Mouse (Mus musculus): ENCODE results near the gene Rhbdd3. TPM values are rescaled to one million over a fixed set of nuclear protein-coding genes. Genes with fewer than 3 reads are reported as not detected.
"Not testable (repeated sequence)": the region's sequence is repeated elsewhere in the genome, so short reads cannot be mapped to it uniquely, and the experiment has no call there.

The Rhbdd3 gene
- polyA plus RNA-seq, 1 experiment = 41.9 TPM

DNA sequence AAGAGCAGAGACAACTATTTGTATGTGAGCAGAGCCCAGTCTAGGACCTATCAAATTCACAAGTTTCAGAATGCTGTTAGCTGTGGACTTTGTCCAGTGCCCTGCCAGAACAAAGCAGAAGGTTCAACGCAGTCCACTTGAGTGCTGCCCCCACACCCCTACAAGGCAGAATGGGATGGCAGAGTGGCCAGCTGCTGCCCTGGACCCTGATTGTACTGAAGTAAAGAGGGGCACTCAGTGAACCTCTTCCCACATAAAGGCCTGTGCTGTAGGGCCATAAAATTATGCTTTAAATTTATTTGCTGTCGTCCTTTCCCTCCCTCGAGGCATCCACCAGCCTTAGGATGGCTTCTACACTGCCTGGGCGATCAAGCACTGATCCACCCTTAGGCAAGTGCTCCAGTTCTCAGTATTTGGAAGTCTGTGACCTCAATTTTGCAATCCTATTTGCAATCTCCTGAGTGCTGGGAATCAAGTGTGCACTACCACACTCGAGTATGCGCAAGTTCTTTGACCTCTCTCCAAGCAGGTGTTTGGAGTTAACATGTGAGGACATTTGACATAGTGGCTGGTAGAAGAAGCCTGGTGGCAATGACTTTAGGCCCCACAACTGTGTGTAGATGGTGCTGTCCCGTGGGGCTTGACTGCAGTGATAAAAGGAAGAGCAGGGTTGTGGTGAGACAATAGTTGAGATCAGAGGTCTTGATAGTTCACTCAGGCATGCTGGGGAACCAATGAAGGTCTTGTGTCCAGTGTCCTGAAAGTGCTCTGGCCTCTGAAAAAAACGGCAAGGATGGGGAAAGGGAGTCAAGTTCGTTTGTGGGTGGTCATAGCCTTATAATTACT is 30.4 kb upstream of the Rhbdd3 start:
- DNase-seq (ENCODE audit: low read depth) = no peak
- TF ChIP-seq CTCF (IDR thresholded peaks at IDR 0.05; ENCODE audit: borderline replicate concordance, extremely low read depth, insufficient read depth, insufficient read length) (no peak), POLR2A (IDR thresholded peaks at IDR 0.05; ENCODE audit: borderline replicate concordance, extremely low read depth, insufficient read depth, insufficient read length, poor library complexity, severe bottlenecking) (no peak)

DNA sequence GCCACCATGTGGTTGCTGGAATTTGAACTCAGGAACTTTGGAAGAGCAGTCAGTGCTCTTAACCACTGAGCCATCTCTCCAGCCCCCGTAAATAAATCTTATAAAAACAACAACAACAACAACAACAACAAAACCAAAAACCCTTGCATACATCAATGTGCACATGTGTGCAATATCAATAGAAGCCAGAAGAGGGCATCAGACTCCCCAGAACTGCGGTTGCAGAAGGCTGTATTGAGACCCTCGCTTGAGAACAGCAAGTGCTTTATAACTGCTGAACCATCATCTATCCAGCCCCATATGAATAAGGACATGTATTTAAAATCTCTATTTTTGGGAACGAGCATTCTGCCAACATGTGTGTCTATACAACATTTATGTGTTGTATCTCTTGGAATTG is 23.8 kb upstream of the Rhbdd3 start:
- peak; percentile 60 for DNase-seq (ENCODE audit: low read depth)
- TF ChIP-seq CTCF (IDR thresholded peaks at IDR 0.05; ENCODE audit: borderline replicate concordance, extremely low read depth, insufficient read depth, insufficient read length) = peak; percentile 61; the same call in 1 of the 2 replicates
- no peak for TF ChIP-seq POLR2A (IDR thresholded peaks at IDR 0.05; ENCODE audit: borderline replicate concordance, extremely low read depth, insufficient read depth, insufficient read length, poor library complexity, severe bottlenecking)

DNA sequence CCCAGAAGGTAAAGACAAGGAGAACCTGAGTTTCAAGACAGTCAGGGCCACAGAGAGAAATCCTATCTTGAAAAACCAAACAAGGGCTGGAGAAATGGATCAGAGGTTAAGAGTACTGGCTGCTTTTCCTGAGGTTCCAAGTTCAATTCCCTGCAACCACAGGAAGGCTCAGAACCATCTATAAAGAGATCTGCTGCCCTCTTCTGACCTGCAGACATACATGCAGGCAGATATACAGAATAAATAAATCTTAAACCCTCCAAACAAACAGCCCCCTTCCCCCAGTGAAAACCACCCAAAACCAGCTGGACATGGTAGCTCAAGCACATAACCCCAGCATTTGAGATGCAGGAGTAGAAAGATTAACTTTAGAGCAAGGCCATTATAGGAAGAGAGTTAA is 23.0 kb upstream of the Rhbdd3 start:
- no peak for TF ChIP-seq POLR2A (IDR thresholded peaks at IDR 0.05; ENCODE audit: borderline replicate concordance, extremely low read depth, insufficient read depth, insufficient read length, poor library complexity, severe bottlenecking)
- no peak for TF ChIP-seq CTCF (IDR thresholded peaks at IDR 0.05; ENCODE audit: borderline replicate concordance, extremely low read depth, insufficient read depth, insufficient read length)
- DNase-seq (ENCODE audit: low read depth) = no peak

DNA sequence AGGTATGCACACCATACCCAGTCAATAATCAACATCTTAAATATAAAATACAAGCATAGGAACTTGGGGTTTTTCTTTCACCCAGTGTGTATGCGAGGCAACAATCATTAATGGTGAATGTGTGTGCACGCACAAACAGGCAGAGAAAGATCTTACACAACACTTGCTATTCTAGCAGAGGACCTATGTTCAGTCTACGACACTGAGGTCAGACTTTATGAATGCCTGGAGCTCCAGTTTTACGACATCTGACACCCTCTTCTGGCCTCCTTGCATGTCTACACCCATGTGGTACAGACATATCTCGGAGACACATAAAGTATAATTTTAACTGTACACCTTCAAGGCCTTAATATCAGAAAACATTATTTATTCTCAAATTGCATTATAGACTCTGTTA is 21.9 kb upstream of the Rhbdd3 start:
- not testable (repeated sequence) for DNase-seq (ENCODE audit: low read depth)

GRCm38 (mm10) chr11:5089147-5089546 is 9.6 kb upstream of the Rhbdd3 start:
- DNase-seq (ENCODE audit: low read depth) = no peak
- TF ChIP-seq CTCF (IDR thresholded peaks at IDR 0.05; ENCODE audit: borderline replicate concordance, extremely low read depth, insufficient read depth, insufficient read length) (no peak), POLR2A (IDR thresholded peaks at IDR 0.05; ENCODE audit: borderline replicate concordance, extremely low read depth, insufficient read depth, insufficient read length, poor library complexity, severe bottlenecking) (no peak)

GRCm38 (mm10) chr11:5091706-5092105 is 7.0 kb upstream of the Rhbdd3 start:
- no peak for TF ChIP-seq POLR2A (IDR thresholded peaks at IDR 0.05; ENCODE audit: borderline replicate concordance, extremely low read depth, insufficient read depth, insufficient read length, poor library complexity, severe bottlenecking)
- peak; percentile 30; the same call in 1 of the 2 replicates for TF ChIP-seq CTCF (IDR thresholded peaks at IDR 0.05; ENCODE audit: borderline replicate concordance, extremely low read depth, insufficient read depth, insufficient read length)
- DNase-seq (ENCODE audit: low read depth) = peak; percentile 31

GRCm38 (mm10) chr11:5095877-5096276 is 2.8 kb upstream of the Rhbdd3 start:
- DNase-seq (ENCODE audit: low read depth) = peak; percentile 5
- TF ChIP-seq POLR2A (IDR thresholded peaks at IDR 0.05; ENCODE audit: borderline replicate concordance, extremely low read depth, insufficient read depth, insufficient read length, poor library complexity, severe bottlenecking) = no peak
- no peak for TF ChIP-seq CTCF (IDR thresholded peaks at IDR 0.05; ENCODE audit: borderline replicate concordance, extremely low read depth, insufficient read depth, insufficient read length)

GRCm38 (mm10) chr11:5096480-5097020 is 2.2 kb upstream of the Rhbdd3 start:
- TF ChIP-seq POLR2A (IDR thresholded peaks at IDR 0.05; ENCODE audit: borderline replicate concordance, extremely low read depth, insufficient read depth, insufficient read length, poor library complexity, severe bottlenecking) (no peak), CTCF (IDR thresholded peaks at IDR 0.05; ENCODE audit: borderline replicate concordance, extremely low read depth, insufficient read depth, insufficient read length) (no peak)
- no peak for DNase-seq (ENCODE audit: low read depth)

DNA sequence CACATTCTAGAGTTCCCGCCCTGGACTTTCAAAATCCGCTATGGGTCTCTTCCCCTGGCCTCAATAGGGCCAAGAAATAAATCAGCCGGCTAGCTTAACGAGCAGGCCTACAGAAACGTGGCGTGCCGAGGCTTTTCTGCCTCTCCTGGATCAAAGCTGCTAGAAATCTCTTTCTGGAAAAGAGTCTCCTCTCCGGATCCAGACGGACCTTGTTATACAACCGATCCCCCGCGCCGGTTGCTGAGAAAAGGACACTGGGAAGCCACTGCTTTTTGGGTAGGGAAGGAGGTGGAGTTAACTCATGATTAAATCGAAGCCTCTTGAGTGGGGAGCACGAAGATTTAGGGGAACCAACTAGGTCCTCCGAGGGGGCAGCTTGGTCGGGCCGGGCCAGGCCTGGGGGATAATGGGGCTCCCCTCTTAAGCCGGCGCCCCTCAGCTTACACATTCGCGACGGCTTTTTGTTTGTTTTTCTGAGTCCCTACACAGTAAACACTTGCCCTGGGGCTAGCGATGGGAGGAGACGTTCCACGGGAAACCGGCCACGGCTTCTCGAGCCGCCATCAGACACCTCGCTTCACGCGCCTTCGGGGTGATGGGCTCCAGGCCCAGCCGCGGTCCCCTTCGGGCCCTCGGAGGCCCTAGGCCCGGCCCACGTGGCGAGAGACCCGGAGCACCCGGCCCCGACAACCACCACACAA is 541 bp upstream of the Rhbdd3 start:
- no peak for TF ChIP-seq CTCF (IDR thresholded peaks at IDR 0.05; ENCODE audit: borderline replicate concordance, extremely low read depth, insufficient read depth, insufficient read length)
- no peak for TF ChIP-seq POLR2A (IDR thresholded peaks at IDR 0.05; ENCODE audit: borderline replicate concordance, extremely low read depth, insufficient read depth, insufficient read length, poor library complexity, severe bottlenecking)
- peak; percentile 45 for DNase-seq (ENCODE audit: low read depth)

DNA sequence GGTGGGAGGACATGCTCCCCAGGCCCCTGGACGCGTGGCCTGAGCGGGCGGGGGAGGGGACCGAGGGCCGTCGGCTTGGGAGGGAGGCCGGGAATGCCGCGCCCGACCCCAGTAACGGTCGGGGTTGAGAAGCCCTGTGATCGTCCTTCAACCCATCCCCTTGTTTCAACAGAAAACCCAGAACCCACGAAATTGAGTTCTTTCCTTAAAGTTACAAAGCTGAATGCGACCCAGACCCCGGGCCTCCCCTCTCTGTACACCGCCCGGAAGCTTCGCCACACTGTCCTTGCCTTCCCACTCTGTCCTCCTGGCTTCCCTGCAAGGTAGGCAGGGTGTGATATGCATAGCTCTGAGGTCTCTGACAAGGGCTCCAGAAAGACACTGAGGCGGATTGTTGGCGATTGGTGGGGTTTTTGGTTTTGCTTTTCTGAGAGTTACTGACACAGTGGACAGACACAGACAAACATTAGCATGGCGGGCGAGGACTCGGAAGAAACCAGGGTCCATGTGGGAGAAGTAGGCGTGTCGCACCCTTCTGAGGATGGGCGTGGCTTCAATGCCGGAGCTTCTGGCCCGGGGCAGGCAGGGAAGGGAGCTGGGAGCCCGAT is 954 bp downstream of the Rhbdd3 start:
- DNase-seq (ENCODE audit: low read depth) = peak; percentile 92
- TF ChIP-seq CTCF (IDR thresholded peaks at IDR 0.05; ENCODE audit: borderline replicate concordance, extremely low read depth, insufficient read depth, insufficient read length) = no peak
- no peak for TF ChIP-seq POLR2A (IDR thresholded peaks at IDR 0.05; ENCODE audit: borderline replicate concordance, extremely low read depth, insufficient read depth, insufficient read length, poor library complexity, severe bottlenecking)

DNA sequence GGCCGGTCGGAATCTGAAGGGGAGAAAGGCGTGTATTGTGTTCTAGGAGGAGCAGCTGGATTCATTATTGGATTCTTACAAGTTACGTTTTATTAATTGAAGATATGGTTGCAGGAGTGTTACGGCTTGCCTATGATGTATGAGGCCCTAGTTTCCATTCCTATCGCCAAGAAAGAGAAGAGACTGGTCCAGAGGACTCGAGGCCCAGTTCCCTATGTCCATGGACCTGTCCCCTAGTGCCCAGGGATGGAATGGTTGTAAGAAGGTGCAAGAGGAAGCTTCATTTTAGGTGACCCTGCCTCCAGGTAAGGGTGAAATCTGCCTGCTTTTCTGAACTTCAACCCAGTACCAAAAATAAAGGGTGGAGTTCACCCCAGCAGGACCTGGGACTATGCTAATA is 1.6 kb downstream of the Rhbdd3 start:
- no peak for DNase-seq (ENCODE audit: low read depth)
- peak; percentile 17; the same call in 1 of the 2 replicates for TF ChIP-seq CTCF (IDR thresholded peaks at IDR 0.05; ENCODE audit: borderline replicate concordance, extremely low read depth, insufficient read depth, insufficient read length)
- TF ChIP-seq POLR2A (IDR thresholded peaks at IDR 0.05; ENCODE audit: borderline replicate concordance, extremely low read depth, insufficient read depth, insufficient read length, poor library complexity, severe bottlenecking) = no peak

All from brain, embryonic 14.5 days (tissue).